24 mouse cellular contexts compared by ENCODE assay signal in genomic region chr9:64420471-64420870, GRCm38 (mm10). TPM values are rescaled to one million over a fixed set of nuclear protein-coding genes. Genes with fewer than 3 reads are reported as not detected.
"Had no signal": no experiment of that assay in that cellular context is flagged by ENCODE, and none has a peak within 500 bp of the region (broad histone marks: within the 10 kb centered on the region; RNA-seq: fewer than 3 reads in every experiment).

No protein-coding gene starts in this region.

- H3K4me3 ChIP-seq: liver, embryonic 13.5 days; liver, embryonic 15.5 days; lung, embryonic 15.5 days; megakaryocyte, embryonic 14.5 days; midbrain, embryonic 12.5 days; myocyte; neural tube, embryonic 13.5 days; neural tube, embryonic 15.5 days had no signal

- H3K36me3 ChIP-seq: liver, embryonic 13.5 days; liver, embryonic 15.5 days; lung, embryonic 15.5 days; midbrain, embryonic 12.5 days; neural tube, embryonic 13.5 days; neural tube, embryonic 15.5 days had no signal

- H3K9ac ChIP-seq: liver, embryonic 13.5 days; liver, embryonic 15.5 days; liver, postnatal 0 days; lung, embryonic 15.5 days; midbrain, embryonic 12.5 days; neural tube, embryonic 13.5 days; neural tube, embryonic 15.5 days had no signal

- ATAC-seq: liver, postnatal 0 days; lung, postnatal 0 days; midbrain, embryonic 16.5 days had no signal

- H3K4me1 ChIP-seq: liver, embryonic 13.5 days; liver, embryonic 15.5 days; lung, embryonic 15.5 days; megakaryocyte, embryonic 14.5 days; midbrain, embryonic 12.5 days had no signal

- H3K27me3 ChIP-seq: liver, embryonic 13.5 days; lung, embryonic 15.5 days; midbrain, embryonic 12.5 days; neural tube, embryonic 13.5 days; neural tube, embryonic 15.5 days had no signal

- DNase-seq: liver, embryonic 13.5 days; liver, postnatal 0 days; lung, adult 2 months; lung, postnatal 14 days; lung, postnatal 36 days; midbrain, embryonic 14.5 days; retina, postnatal 1 day; right cerebral cortex, adult 18-20 months; right cerebral cortex, postnatal 25 days; right cerebral cortex, postnatal 4 days; spleen, adult 18-20 months; thymus, adult 2 months; thymus, postnatal 14 days had no signal

- H3K27ac ChIP-seq: liver, embryonic 13.5 days; liver, embryonic 15.5 days; lung, embryonic 15.5 days; macrophage; midbrain, embryonic 12.5 days; neural tube, embryonic 13.5 days; neural tube, embryonic 15.5 days had no signal

RNA-seq across cellular contexts. Expression of gene Megf11, which starts 35.0 kb away (rescaled TPM):
- total RNA-seq: megakaryocyte progenitor cell, adult 5-6 weeks had no signal
- polyA plus RNA-seq: macrophage had no signal
